Mouse (Mus musculus) C2C12 (cell line): Measurements from ENCODE around the gene Trmt1l.

Source experiments
- CTCF ChIP-seq: IDR thresholded peaks from one replicate; pipeline ENCODE4 v1.5.1; 2011; ENCODE audit not compliant: control insufficient read depth, insufficient read depth, insufficient read length
- MYOG ChIP-seq: IDR thresholded peaks from one replicate; pipeline ENCODE4 v1.6.1; 2011; ENCODE audit not compliant: control insufficient read depth, insufficient read length; ENCODE audit errors: extremely low read depth

DNA sequence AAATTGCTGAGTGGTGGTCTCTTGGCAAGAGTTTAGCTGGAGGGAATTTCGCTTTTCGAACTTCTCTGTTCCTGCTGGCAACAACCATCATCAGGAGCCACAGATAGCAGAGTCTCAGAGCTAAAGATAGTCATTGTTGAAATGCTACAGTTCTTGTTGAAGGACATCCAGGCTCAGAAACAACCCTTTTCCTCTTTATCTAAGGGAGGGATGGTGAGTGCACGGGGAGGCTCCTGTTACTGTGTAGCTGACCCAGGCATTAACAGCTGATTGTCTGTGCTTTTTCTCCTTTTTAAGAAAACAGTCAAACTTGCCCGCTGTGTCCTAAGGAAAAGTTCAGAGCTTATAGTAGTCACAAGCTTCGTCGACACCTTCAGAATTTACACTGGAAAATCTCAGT is 7.1 kb downstream of the Trmt1l start:
- TF ChIP-seq CTCF (no peak), MYOG (no peak)
